ENCODE assay signal across 22 mouse cellular contexts in genomic region chr1:172358341-172358740, GRCm38 (mm10). TPM values are rescaled to one million over a fixed set of nuclear protein-coding genes. Genes with fewer than 3 reads are reported as not detected.
DNase-seq lines count a peak whose midpoint lies in the region; TF ChIP-seq lines count a peak whose summit lies in the region.
"Had no signal": no experiment of that assay in that cellular context is flagged by ENCODE, and none has a peak within 500 bp of the region (broad histone marks: within the 10 kb centered on the region; RNA-seq: fewer than 3 reads in every experiment).

No protein-coding gene starts in this region.

- intact Hi-C loops in heart, postnatal 10 days (cut with DNase I) = no loop called here

- peaks cover 6% of the 10 kb centered on the region for H3K4me1 ChIP-seq in olfactory bulb, adult 2 months (ENCODE audit: control insufficient read depth, insufficient read depth, low read length)
- H3K4me1 ChIP-seq: embryonic facial prominence, embryonic 15.5 days; heart, embryonic 13.5 days; intestine, embryonic 15.5 days had no signal

- no peak for TF ChIP-seq POLR2A in olfactory bulb, adult 2 months (IDR thresholded peaks at IDR 0.05; ENCODE audit: insufficient read depth, low read depth, low read length)

- 42% methylated on average over 10 of the region's 10 CpGs for WGBS in olfactory bulb, adult 2 months

- peak overlapping the region; percentile 70 for H3K27ac ChIP-seq in layer of hippocampus, adult 2 months
- peak overlapping the region; percentile 69; the same call in 1 of the 2 replicates for H3K27ac ChIP-seq in olfactory bulb, adult 2 months (ENCODE audit: insufficient read depth, low read depth, low read length)
- H3K27ac ChIP-seq: embryonic facial prominence, embryonic 15.5 days; forebrain, embryonic 12.5 days; heart, embryonic 13.5 days; intestine, embryonic 15.5 days had no signal

- no peak overlapping the region for H3K4me3 ChIP-seq in layer of hippocampus, adult 2 months
- H3K4me3 ChIP-seq in olfactory bulb, adult 2 months (ENCODE audit: insufficient read depth, low read depth, low read length) = no peak overlapping the region
- H3K4me3 ChIP-seq: embryonic facial prominence, embryonic 15.5 days; forebrain, embryonic 12.5 days; heart, embryonic 13.5 days; intestine, embryonic 15.5 days had no signal

- DNase-seq in heart, adult 11 months = peak; percentile 57
- no peak for DNase-seq in heart, postnatal 10 days
- no peak for DNase-seq in layer of hippocampus, adult 2 months (ENCODE audit: low spot score in 2 of 2)
- no peak for DNase-seq in layer of hippocampus, adult 9-11 months
- DNase-seq in Muller cell, postnatal 12 days (ENCODE audit: inconsistent ontology term) = peak; percentile 60
- DNase-seq in lung, adult 18-20 months = no peak
- DNase-seq in c-Kit-positive CD71-positive TER-119-positive erythroid progenitor cells, embryonic 14.5 days (ENCODE audit: low spot score) = no peak
- DNase-seq: adrenal gland, postnatal 14 days; embryo, embryonic 11 days; forebrain, postnatal 0 days; gastrocnemius, postnatal 14 days; heart, postnatal 4 days had no signal

- TF ChIP-seq CTCF in layer of hippocampus, adult 2 months (conservative IDR thresholded peaks at IDR 0.05) = no peak
- TF ChIP-seq CTCF in olfactory bulb, adult 2 months (IDR thresholded peaks at IDR 0.05; ENCODE audit: insufficient read depth, low read depth, low read length) = no peak

RNA-seq across cellular contexts. Expression of gene Kcnj10, which starts 17.3 kb away (rescaled TPM):
- total RNA-seq in heart, postnatal 10 days (2021) = under 1 TPM; 0.05 to 0.19 TPM
- total RNA-seq in layer of hippocampus, adult 2 months (2021) = 10 to 100 TPM; 83.2 to 91.6 TPM
- polyA plus RNA-seq in olfactory bulb, adult 2 months (2012; ENCODE audit: insufficient read depth, insufficient read length, low replicate concordance, missing spikeins) = 93.5 and 169 TPM in 2 replicates
- polyA plus RNA-seq: C2C12; heart, embryonic 13.5 days; heart, postnatal 0 days had no signal

RNA-seq across cellular contexts. Expression of gene Pigm, which starts 18.0 kb away (rescaled TPM):
- total RNA-seq in heart, postnatal 10 days (2021) = 1 to 10 TPM; 9.1 TPM
- total RNA-seq in layer of hippocampus, adult 2 months (2021) = 1 to 10 TPM; 8.3 to 9.2 TPM
- not detected in 2 replicates for polyA plus RNA-seq in olfactory bulb, adult 2 months (2012; ENCODE audit: insufficient read depth, insufficient read length, low replicate concordance, missing spikeins)

RNA-seq across cellular contexts. Expression of gene Kcnj9, which starts 29.2 kb away (rescaled TPM):
- total RNA-seq in heart, postnatal 10 days (2021) = not detected
- 10 to 100 TPM; 67.2 to 69.2 TPM for total RNA-seq in layer of hippocampus, adult 2 months (2021)
- polyA plus RNA-seq in olfactory bulb, adult 2 months (2012; ENCODE audit: insufficient read depth, insufficient read length, low replicate concordance, missing spikeins) = not detected in 2 replicates
- total RNA-seq: gastrocnemius, adult 18-20 months; gastrocnemius, postnatal 14 days; heart, adult 8-10 months; heart, postnatal 4 days; MEL had no signal
- polyA plus RNA-seq: heart, embryonic 13.5 days; heart, postnatal 0 days; intestine, embryonic 15.5 days had no signal

Comparison
In these comparisons a context has a peak if more than half of its experiments do, and no peak if none do; other contexts are left out.
1. DNase-seq: peak in heart, adult 11 months (single experiment) and Muller cell, postnatal 12 days (single experiment); none in heart, postnatal 10 days (0 of 2), layer of hippocampus, adult 2 months (0 of 2), layer of hippocampus, adult 9-11 months (single experiment), lung, adult 18-20 months (0 of 2) and c-Kit-positive CD71-positive TER-119-positive erythroid progenitor cells, embryonic 14.5 days (single experiment).
2. RNA of gene Kcnj10, which starts 17.3 kb away (total RNA-seq): 83.2 to 91.6 TPM in layer of hippocampus, adult 2 months; 0.05 to 0.19 TPM in heart, postnatal 10 days; every median in the first group is over 10 times any median in the second.
3. RNA of gene Kcnj9, which starts 29.2 kb away (total RNA-seq): 67.2 to 69.2 TPM in layer of hippocampus, adult 2 months; not detected in heart, postnatal 10 days; every median in the first group is over 10 times any median in the second.